Mouse (Mus musculus): ENCODE results near the gene Ajap1. TPM values are rescaled to one million over a fixed set of nuclear protein-coding genes. Genes with fewer than 3 reads are reported as not detected.

The Ajap1 gene
- polyA plus RNA-seq (2012) = not detected in 2 replicates

DNA sequence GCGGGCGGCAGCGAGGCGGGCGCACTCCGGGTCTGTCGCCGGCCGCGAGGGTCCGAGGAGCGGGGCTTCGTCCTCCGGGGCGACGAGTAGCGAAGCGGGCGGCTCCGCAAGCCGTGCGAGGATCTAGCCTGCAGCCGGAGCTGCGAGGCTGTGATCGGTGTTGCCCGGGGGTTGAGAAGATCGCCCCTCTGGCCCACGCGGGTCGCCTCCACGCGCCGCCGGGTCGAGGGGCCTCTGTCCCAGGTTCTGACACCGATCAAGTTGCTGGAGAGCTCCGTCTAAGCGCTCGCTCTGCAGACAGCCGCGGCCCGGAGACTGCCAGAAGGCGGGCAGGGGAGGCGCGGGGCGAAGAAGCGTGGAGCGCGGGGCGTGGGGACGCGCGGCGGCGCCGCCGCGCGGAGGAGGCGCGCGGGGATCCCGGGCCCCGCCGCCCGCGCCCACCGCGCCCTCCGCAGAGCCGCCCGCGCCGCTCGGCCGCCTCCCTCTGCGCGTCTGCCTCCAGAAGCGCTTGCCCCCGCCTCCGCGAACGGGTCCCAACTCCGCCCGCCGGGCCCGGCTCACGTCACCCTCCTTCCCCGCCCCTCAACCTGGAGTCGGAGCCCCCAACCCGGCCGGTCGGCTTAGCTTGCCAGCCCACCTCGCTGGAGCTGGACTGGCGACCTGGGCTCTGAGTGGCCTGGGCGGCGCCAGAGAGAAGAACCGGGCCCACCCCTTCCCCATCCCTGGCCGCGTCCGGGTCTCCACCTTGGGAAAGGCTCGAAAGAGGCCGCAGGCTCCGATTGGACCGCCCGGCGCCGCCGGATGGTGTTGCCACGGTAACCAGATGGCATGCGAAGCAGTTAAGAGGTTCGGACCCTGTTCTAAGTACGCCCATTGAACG lies at the start of gene Ajap1:
Gene Ajap1, minus strand, starts transcription at position 353 of the 880 bp plus-strand sequence.
- H3K4me3 ChIP-seq (replicated peaks) = no peak within 1 kb of the TSS
- no peaks in the 10 kb centered on the region for H3K4me1 ChIP-seq (ENCODE audit: control insufficient read depth)
- no peaks in the 10 kb centered on the region for H3K9me3 ChIP-seq (ENCODE audit: control insufficient read depth, low read length)
- H3K36me3 ChIP-seq (ENCODE audit: control insufficient read depth) = no peaks in the 10 kb centered on the region
- no peak for TF ChIP-seq TAL1 (IDR thresholded peaks at IDR 0.05; ENCODE audit: low read length)
- no peak for TF ChIP-seq GATA1 (IDR thresholded peaks at IDR 0.05; ENCODE audit: low read length)
- H3K27me3 ChIP-seq (ENCODE audit: control insufficient read depth) = peaks cover 73% of the 10 kb centered on the region

DNA sequence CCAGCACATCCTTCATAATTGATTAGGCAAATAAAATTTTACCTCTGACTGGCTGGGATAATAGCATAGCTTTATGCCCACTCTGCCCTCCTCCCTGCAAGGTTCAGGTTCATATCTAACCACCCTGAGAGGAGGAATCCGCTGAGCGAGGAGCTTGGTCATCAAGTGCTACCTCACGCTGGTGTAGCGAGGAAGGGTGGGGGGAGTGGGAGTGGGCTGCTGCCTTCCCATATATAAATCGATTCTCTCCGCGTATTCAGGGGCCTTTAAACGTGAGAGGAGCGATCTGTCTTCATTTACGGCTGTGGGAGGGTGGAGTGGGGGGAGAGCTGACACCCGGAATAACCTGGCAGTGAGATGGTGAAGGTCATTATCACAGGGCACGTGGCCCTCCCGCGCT lies 47.9 kb upstream of the Ajap1 start:
- H3K4me3 ChIP-seq (replicated peaks) = no peak overlapping the region
- H3K9me3 ChIP-seq (ENCODE audit: control insufficient read depth, low read length) = peaks cover 31% of the 10 kb centered on the region
- no peaks in the 10 kb centered on the region; the same call in 1 of the 2 replicates for H3K27me3 ChIP-seq (ENCODE audit: control insufficient read depth)
- TF ChIP-seq GATA1 (IDR thresholded peaks at IDR 0.05; ENCODE audit: low read length) (no peak), TAL1 (IDR thresholded peaks at IDR 0.05; ENCODE audit: low read length) (no peak)
- no peaks in the 10 kb centered on the region for H3K36me3 ChIP-seq (ENCODE audit: control insufficient read depth)
- H3K4me1 ChIP-seq (ENCODE audit: control insufficient read depth) = no peaks in the 10 kb centered on the region

DNA sequence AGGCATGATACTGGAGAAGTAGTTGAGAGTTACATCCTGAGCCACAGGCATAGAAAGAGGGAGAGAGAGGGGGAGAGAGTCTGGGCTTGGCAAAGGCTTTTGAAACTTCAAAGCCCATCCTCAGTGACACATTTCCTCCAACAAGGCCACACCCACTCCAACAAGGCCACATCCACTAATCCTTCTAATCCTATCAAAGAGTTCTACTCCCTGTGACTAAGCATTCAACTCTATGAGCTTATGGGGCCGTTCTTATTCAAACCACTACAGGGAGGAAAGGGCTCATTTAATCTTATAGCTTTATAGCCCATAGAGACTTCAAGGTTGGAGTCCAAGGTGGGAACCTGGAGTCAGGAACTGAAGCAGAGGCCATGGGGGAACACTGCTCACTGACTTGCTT lies 39.0 kb upstream of the Ajap1 start:
- Histone ChIP-seq H3K27me3 (ENCODE audit: control insufficient read depth) (no peaks in the 10 kb centered on the region), H3K36me3 (ENCODE audit: control insufficient read depth) (no peaks in the 10 kb centered on the region), H3K4me3 (replicated peaks) (no peak overlapping the region), H3K4me1 (ENCODE audit: control insufficient read depth) (peaks cover 2% of the 10 kb centered on the region; the same call in 1 of the 2 replicates), H3K9me3 (ENCODE audit: control insufficient read depth, low read length) (peaks cover 39% of the 10 kb centered on the region)
- TF ChIP-seq TAL1 (IDR thresholded peaks at IDR 0.05; ENCODE audit: low read length) (no peak), GATA1 (IDR thresholded peaks at IDR 0.05; ENCODE audit: low read length) (no peak)

DNA sequence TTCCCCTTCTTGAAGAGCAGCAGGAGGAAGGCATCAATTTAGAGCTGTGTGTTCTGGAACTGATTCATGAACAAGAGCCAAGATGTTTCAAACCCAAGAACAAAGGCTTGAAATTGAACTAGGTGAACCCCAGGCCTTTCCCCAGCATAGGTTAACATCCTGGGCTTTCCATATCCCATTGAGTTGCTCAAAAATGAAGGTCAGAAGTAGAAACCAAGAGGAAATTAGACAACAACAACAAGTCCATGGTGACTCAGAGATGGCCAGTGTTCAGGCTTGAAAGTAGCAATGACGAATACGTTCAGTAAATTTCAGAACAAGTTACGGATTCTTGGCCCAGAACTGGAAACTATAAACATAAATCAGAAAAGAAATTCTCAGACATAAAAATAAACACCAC lies 37.3 kb upstream of the Ajap1 start:
- peaks cover 45% of the 10 kb centered on the region for H3K9me3 ChIP-seq (ENCODE audit: control insufficient read depth, low read length)
- H3K36me3 ChIP-seq (ENCODE audit: control insufficient read depth) = no peaks in the 10 kb centered on the region
- H3K4me1 ChIP-seq (ENCODE audit: control insufficient read depth) = peaks cover 2% of the 10 kb centered on the region; the same call in 1 of the 2 replicates
- no peak overlapping the region for H3K4me3 ChIP-seq (replicated peaks)
- TF ChIP-seq TAL1 (IDR thresholded peaks at IDR 0.05; ENCODE audit: low read length) = no peak
- TF ChIP-seq GATA1 (IDR thresholded peaks at IDR 0.05; ENCODE audit: low read length) = no peak
- H3K27me3 ChIP-seq (ENCODE audit: control insufficient read depth) = no peaks in the 10 kb centered on the region; the same call in 1 of the 2 replicates

DNA sequence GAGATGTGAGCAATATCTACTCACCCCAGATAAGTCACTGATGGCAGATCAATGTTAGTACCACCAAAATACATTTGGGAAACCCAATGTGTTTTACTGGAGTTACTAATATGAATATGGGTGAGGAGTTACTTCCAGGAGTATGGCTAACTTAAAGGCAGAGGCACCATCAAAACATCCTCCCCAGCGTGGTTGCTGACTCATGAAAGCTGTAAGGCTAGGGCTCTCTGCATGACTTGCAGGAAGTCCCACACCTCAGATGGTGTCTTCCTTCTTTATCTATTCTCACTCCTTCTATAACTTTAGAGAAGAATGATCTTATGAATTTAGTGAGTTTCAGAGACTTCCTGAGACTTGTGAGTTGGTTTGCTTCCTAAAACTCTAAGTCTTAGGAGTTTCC lies 36.7 kb upstream of the Ajap1 start:
- no peaks in the 10 kb centered on the region; the same call in 1 of the 2 replicates for H3K27me3 ChIP-seq (ENCODE audit: control insufficient read depth)
- no peak for TF ChIP-seq TAL1 (IDR thresholded peaks at IDR 0.05; ENCODE audit: low read length)
- TF ChIP-seq GATA1 (IDR thresholded peaks at IDR 0.05; ENCODE audit: low read length) = no peak
- peaks cover 51% of the 10 kb centered on the region for H3K9me3 ChIP-seq (ENCODE audit: control insufficient read depth, low read length)
- H3K36me3 ChIP-seq (ENCODE audit: control insufficient read depth) = no peaks in the 10 kb centered on the region
- H3K4me3 ChIP-seq (replicated peaks) = no peak overlapping the region
- peaks cover 2% of the 10 kb centered on the region; the same call in 1 of the 2 replicates for H3K4me1 ChIP-seq (ENCODE audit: control insufficient read depth)

DNA sequence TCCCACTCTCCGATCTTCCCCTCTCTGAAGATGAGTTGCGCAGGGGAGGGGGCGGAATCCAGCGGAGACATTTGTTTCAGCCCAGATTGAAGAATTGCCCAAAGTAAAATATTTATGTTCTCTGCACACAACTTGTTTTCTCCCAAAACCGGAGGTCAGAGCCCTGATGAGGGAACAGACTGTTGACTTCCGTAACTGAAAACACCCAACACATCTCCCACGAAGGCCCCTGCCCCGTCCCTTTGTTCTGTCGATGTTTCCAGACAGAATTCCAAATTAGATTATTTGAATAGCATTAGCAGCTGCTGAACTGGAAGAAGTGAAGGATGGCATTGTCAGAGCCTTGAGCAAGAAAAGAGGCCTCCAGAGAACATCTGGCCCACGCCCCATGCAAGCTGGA lies 33.2 kb upstream of the Ajap1 start:
- H3K9me3 ChIP-seq (ENCODE audit: control insufficient read depth, low read length) = peaks cover 52% of the 10 kb centered on the region

DNA sequence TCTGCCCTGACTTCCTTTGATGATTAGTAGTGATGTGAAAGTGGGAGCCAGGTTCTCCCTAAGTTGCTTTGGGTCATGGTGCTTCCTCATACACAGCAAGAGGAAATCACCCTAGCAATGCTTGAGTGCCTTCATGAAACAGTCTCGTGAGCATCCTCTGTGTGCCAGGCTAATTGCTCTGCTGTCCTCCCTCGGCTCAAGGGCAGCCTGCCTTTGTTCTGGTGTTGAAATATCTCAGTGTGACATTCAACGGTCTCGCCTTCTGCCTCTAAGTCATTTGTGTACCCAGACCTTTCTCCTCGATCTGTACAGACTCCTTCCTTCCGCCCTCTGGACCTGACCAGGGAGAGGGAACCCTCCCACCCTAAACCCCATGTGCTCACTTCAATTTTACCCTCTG lies 31.5 kb upstream of the Ajap1 start:
- H3K4me1 ChIP-seq (ENCODE audit: control insufficient read depth) = peaks cover 7% of the 10 kb centered on the region
- H3K9me3 ChIP-seq (ENCODE audit: control insufficient read depth, low read length) = peaks cover 51% of the 10 kb centered on the region
- no peak overlapping the region for H3K4me3 ChIP-seq (replicated peaks)
- TF ChIP-seq TAL1 (IDR thresholded peaks at IDR 0.05; ENCODE audit: low read length) = no peak
- no peak for TF ChIP-seq GATA1 (IDR thresholded peaks at IDR 0.05; ENCODE audit: low read length)
- H3K36me3 ChIP-seq (ENCODE audit: control insufficient read depth) = no peaks in the 10 kb centered on the region
- H3K27me3 ChIP-seq (ENCODE audit: control insufficient read depth) = no peaks in the 10 kb centered on the region; the same call in 1 of the 2 replicates

More for the DNA sequence above, 33.2 kb upstream of the Ajap1 start:
- H3K4me3 ChIP-seq (replicated peaks) = no peak overlapping the region
- TF ChIP-seq GATA1 (IDR thresholded peaks at IDR 0.05; ENCODE audit: low read length) (no peak), TAL1 (IDR thresholded peaks at IDR 0.05; ENCODE audit: low read length) (no peak)
- H3K36me3 ChIP-seq (ENCODE audit: control insufficient read depth) = no peaks in the 10 kb centered on the region
- peaks cover 7% of the 10 kb centered on the region for H3K4me1 ChIP-seq (ENCODE audit: control insufficient read depth)
- no peaks in the 10 kb centered on the region; the same call in 1 of the 2 replicates for H3K27me3 ChIP-seq (ENCODE audit: control insufficient read depth)

DNA sequence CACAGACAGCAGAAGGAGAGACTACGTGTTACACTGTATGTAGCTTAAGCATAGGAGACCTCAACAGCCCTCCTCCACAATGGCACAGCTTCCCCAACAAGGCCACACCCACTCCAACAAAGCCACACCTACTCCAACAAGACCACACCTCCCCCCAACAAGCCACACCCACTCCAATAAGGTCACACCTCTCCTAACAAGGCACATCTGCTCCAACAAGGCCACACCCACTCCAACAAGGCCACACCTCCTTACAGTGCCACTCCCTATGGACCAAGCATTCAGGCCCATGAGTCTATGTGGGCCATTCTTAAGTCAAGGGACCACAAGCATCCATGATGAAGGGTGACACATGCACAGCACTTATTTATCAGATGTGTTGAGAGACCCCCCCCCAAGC lies 28.9 kb upstream of the Ajap1 start:
- Histone ChIP-seq H3K36me3 (ENCODE audit: control insufficient read depth) (no peaks in the 10 kb centered on the region), H3K4me3 (replicated peaks) (no peak overlapping the region), H3K27me3 (ENCODE audit: control insufficient read depth) (no peaks in the 10 kb centered on the region; the same call in 1 of the 2 replicates), H3K4me1 (ENCODE audit: control insufficient read depth) (peaks cover 7% of the 10 kb centered on the region), H3K9me3 (ENCODE audit: control insufficient read depth, low read length) (peaks cover 58% of the 10 kb centered on the region)
- TF ChIP-seq TAL1 (IDR thresholded peaks at IDR 0.05; ENCODE audit: low read length) (no peak), GATA1 (IDR thresholded peaks at IDR 0.05; ENCODE audit: low read length) (no peak)

DNA sequence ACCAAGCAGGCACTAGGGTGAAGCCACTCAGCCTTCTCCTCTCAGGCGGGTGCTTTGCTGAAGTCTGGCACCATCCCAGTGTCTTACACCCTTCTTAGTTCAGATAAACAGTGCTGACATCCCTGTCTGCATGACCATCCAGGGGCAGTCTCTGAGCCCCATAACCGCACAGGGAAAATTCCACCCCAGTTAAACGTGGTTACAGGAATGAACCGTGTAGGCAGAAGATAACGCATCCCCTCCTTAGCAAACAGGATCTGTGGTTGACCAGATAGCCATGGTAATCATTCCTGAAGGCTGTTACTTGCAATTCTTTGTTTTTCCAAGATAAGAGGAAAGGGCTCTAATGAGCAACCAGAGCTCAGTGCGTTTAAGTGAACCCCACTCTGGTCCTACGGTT lies 19.3 kb upstream of the Ajap1 start:
- Histone ChIP-seq H3K27me3 (ENCODE audit: control insufficient read depth) (no peaks in the 10 kb centered on the region), H3K4me3 (replicated peaks) (no peak overlapping the region), H3K9me3 (ENCODE audit: control insufficient read depth, low read length) (peaks cover 51% of the 10 kb centered on the region), H3K4me1 (ENCODE audit: control insufficient read depth) (peaks cover 45% of the 10 kb centered on the region), H3K36me3 (ENCODE audit: control insufficient read depth) (no peaks in the 10 kb centered on the region)
- TF ChIP-seq GATA1 (IDR thresholded peaks at IDR 0.05; ENCODE audit: low read length) = peak; percentile 37
- TF ChIP-seq TAL1 (IDR thresholded peaks at IDR 0.05; ENCODE audit: low read length) = peak; percentile 53
